Mouse (Mus musculus) kidney, adult 2 months (tissue): ENCODE data around the gene Cnnm2. TPM values are rescaled to one million over a fixed set of nuclear protein-coding genes. Genes with fewer than 3 reads are reported as not detected.

Source experiments
- DNase-seq: peaks from one replicate; pipeline ENCODE4 v3.0.0; 2021
- H3K27ac ChIP-seq: fragments of 200-500 bp; 2 replicates; pipeline ENCODE4 v1.5.1; 2012; ENCODE audit warnings: low read depth, low read length, control low read depth, inconsistent platforms; ENCODE audit not compliant: insufficient read depth
- H3K27me3 ChIP-seq: fragments of 200-500 bp; replicated peaks from 2 replicates; pipeline ENCODE4 v1.6.1; 2012; ENCODE audit warnings: mild to moderate bottlenecking, moderate library complexity, low read length, inconsistent platforms; ENCODE audit not compliant: control insufficient read depth, insufficient read depth
- H3K36me3 ChIP-seq: fragments of 200-500 bp; 2 replicates; pipeline ENCODE4 v1.6.1; 2012; ENCODE audit warnings: mild to moderate bottlenecking, moderate library complexity, low read length, inconsistent platforms; ENCODE audit not compliant: control insufficient read depth, insufficient read depth
- H3K4me1 ChIP-seq: fragments of 200-500 bp; 2 replicates; pipeline ENCODE4 v1.6.1; 2011; ENCODE audit warnings: low read length; ENCODE audit not compliant: control insufficient read depth, insufficient read depth
- H3K4me3 ChIP-seq: fragments of 200-500 bp; 2 replicates; pipeline ENCODE4 v1.5.1; 2011; ENCODE audit warnings: mild to moderate bottlenecking, low read depth, low read length, control low read depth; ENCODE audit not compliant: insufficient read depth
- CTCF ChIP-seq: fragments of 200-500 bp; conservative IDR thresholded peaks from 2 replicates; pipeline ENCODE4 v1.5.1; 2011; ENCODE audit warnings: low read depth, mild to moderate bottlenecking, control low read depth, low read length, moderate library complexity, mixed read lengths; ENCODE audit not compliant: insufficient read depth, insufficient read length
- POLR2A ChIP-seq: fragments of 200-500 bp; IDR thresholded peaks from one replicate; pipeline ENCODE4 v1.6.1; 2011; ENCODE audit warnings: low read depth, low read length, control low read depth
- WGBS: fragments of 180-500 bp; shearing (Covaris S2); methylation state at CpG from one replicate; pipeline ENCODE4 v1.1.7; 2018; 5-methylcytosine and 5-hydroxymethylcytosine counted together
- polyA plus RNA-seq: library from polyadenylated mRNA; depleted of rRNA; stranded (reverse); fragments of >200 nt; gene quantifications from 2 replicates; pipeline ENCODE4 v1.2.3, GENCODE M21; 2012

Cnnm2 gene
- polyA plus RNA-seq, 1 experiment = 26.4 TPM

- TF ChIP-seq POLR2A (no peak), CTCF (no peak)
- H3K4me1 ChIP-seq = peaks cover 8% of the 10 kb centered on the region
- H3K36me3 ChIP-seq = no peaks in the 10 kb centered on the region
- H3K27ac ChIP-seq = no peak overlapping the region
- no peaks in the 10 kb centered on the region for H3K27me3 ChIP-seq
- no peak overlapping the region for H3K4me3 ChIP-seq
- WGBS = 65% methylated on average over 5 of the region's 5 CpGs
- no peak for DNase-seq
Measured at GRCm38 (mm10) chr19:46784038-46784437, 22.6 kb downstream of the Cnnm2 start.

DNA sequence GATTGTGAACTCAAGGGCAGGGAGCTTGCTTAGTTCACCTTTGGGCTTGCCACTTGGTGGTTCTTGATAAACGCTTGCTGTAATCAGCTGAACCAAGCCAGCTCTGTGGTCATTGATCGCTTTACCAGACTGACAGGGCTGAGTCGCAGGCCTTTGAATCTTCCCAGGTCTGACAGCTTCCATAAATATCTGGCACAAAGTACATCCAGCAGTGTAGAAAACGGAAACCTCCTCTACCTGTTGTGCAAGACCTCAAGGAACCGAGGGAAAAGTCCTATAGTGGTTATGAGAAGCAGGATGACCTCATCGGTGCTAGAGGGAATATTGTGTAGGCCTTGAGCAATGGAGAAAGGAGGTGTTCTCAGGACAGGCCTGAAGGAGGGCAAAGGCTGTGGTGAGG is 23.1 kb downstream of the Cnnm2 start:
- no peak overlapping the region for H3K27ac ChIP-seq

DNA sequence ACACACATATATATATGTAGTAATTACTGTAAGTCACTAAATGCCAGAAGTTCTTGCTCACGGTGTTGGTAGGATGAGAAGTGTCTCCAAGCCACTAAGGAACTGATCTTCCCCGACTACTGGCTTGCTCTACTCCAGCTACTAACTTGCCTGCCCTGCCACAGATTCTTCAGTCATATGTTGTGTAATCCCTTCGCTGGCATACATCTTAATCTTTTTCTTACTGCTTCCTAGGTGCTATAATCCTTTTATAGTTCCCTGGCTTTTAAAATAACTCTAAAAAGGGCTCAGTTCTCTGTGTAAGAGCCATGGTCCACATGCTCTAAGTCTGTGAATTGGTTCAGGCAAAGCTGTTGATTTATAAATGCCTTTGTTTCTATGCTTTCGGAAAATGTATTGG is 24.2 kb downstream of the Cnnm2 start:
- peaks cover 8% of the 10 kb centered on the region for H3K4me1 ChIP-seq
- H3K27ac ChIP-seq = no peak overlapping the region
- no peak for DNase-seq
- no peak overlapping the region for H3K4me3 ChIP-seq
- H3K36me3 ChIP-seq = no peaks in the 10 kb centered on the region
- H3K27me3 ChIP-seq = no peaks in the 10 kb centered on the region
- TF ChIP-seq CTCF = no peak
- TF ChIP-seq POLR2A = no peak
- WGBS = 81% methylated on average over 4 of the region's 4 CpGs

More for the DNA sequence above, 23.1 kb downstream of the Cnnm2 start:
- Histone ChIP-seq H3K4me1 (peaks cover 8% of the 10 kb centered on the region), H3K27me3 (no peaks in the 10 kb centered on the region), H3K36me3 (no peaks in the 10 kb centered on the region), H3K4me3 (no peak overlapping the region)
- DNase-seq = no peak
- TF ChIP-seq POLR2A (no peak), CTCF (no peak)
- 53% methylated on average over 6 of the region's 6 CpGs for WGBS

GRCm38 (mm10) chr19:46789782-46790181 is 28.4 kb downstream of the Cnnm2 start:
- H3K27ac ChIP-seq = no peak overlapping the region
- peaks cover 5% of the 10 kb centered on the region for H3K4me1 ChIP-seq
- no peak overlapping the region for H3K4me3 ChIP-seq
- DNase-seq = no peak
- no peaks in the 10 kb centered on the region for H3K27me3 ChIP-seq
- TF ChIP-seq POLR2A = no peak
- TF ChIP-seq CTCF = no peak
- H3K36me3 ChIP-seq = no peaks in the 10 kb centered on the region
- WGBS = 94% methylated on average over 1 of the region's 1 CpGs

- H3K4me3 ChIP-seq = no peak overlapping the region
- WGBS = 62% methylated on average over 7 of the region's 7 CpGs
- H3K27ac ChIP-seq = no peak overlapping the region
- H3K36me3 ChIP-seq = no peaks in the 10 kb centered on the region
- TF ChIP-seq POLR2A (no peak), CTCF (no peak)
- H3K27me3 ChIP-seq = no peaks in the 10 kb centered on the region
- peaks cover 4% of the 10 kb centered on the region; the same call in 1 of the 2 replicates for H3K4me1 ChIP-seq
- peak; percentile 27 for DNase-seq
Measured at GRCm38 (mm10) chr19:46791360-46791759, 30.0 kb downstream of the Cnnm2 start.

DNA sequence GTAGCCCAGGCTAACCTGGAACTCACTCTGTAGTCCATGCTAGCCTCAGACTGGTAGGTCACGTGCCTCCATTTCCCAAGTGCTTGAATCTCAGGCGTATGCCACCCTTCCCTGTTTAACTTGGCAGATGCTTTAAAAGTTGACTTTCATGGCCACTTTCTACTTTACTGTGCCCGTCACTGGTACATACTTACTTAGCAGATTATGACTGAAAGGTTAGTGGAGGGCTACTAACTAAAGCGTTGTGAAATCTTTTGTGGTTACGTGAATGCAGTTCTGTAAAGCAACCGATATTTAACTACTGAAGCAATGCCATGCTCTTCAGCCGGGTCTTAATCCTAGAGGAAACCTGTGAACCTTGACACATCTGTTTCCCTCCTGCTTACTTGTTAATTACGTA is 30.5 kb downstream of the Cnnm2 start:
- Histone ChIP-seq H3K36me3 (no peaks in the 10 kb centered on the region), H3K27me3 (no peaks in the 10 kb centered on the region), H3K27ac (no peak overlapping the region), H3K4me3 (no peak overlapping the region), H3K4me1 (peaks cover 4% of the 10 kb centered on the region; the same call in 1 of the 2 replicates)
- TF ChIP-seq POLR2A (no peak), CTCF (no peak)
- no peak for DNase-seq
- 70% methylated on average over 8 of the region's 8 CpGs for WGBS

GRCm38 (mm10) chr19:46792480-46792879 is 31.1 kb downstream of the Cnnm2 start:
- no peak overlapping the region for H3K27ac ChIP-seq
- peaks cover 4% of the 10 kb centered on the region; the same call in 1 of the 2 replicates for H3K4me1 ChIP-seq
- no peaks in the 10 kb centered on the region for H3K27me3 ChIP-seq
- WGBS = 75% methylated on average over 3 of the region's 3 CpGs
- no peak for TF ChIP-seq POLR2A
- no peak for TF ChIP-seq CTCF
- H3K36me3 ChIP-seq = no peaks in the 10 kb centered on the region
- DNase-seq = no peak
- H3K4me3 ChIP-seq = no peak overlapping the region
